Comparison of ENCODE assay signal across 28 mouse cellular contexts in the genomic region with DNA sequence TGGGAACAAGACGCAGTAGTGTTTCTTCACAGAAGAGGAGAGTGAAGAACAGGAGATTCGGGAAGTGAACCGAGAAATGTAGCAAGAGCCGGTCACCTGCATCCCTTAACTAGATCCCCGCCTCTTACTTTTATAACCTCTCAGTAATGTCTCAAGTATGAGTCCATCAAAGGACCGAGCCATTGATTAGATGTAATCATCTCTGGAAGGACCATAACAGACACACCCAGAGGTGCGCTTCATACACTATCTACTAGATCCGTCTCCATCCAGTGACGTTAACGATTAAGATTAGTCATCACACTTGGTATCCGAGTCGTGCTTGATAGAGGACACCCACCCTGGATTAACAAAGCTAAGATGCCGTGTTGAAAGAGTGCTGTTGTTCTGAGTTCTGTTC.
"Had no signal": no experiment of that assay in that cellular context is flagged by ENCODE, and none has a peak within 500 bp of the region (broad histone marks: within the 10 kb centered on the region; RNA-seq: fewer than 3 reads in every experiment).

No protein-coding gene starts in this region.

- H3K9ac ChIP-seq: embryonic facial prominence, embryonic 12.5 days; embryonic facial prominence, embryonic 13.5 days; embryonic facial prominence, embryonic 15.5 days; forebrain, embryonic 12.5 days; forebrain, embryonic 13.5 days; forebrain, embryonic 15.5 days; forebrain, postnatal 0 days had no signal

- DNase-seq: cerebellum, adult 2 months; cerebellum, adult 8-10 months; cerebellum, adult 9-10 months; cerebellum, adult 9-11 months; cerebellum, postnatal 10 days; cerebellum, postnatal 14 days; cerebellum, postnatal 25 days; cerebellum, postnatal 36 days; embryo, embryonic 11 days; forebrain, postnatal 0 days; gastrocnemius, adult 2 months; gastrocnemius, postnatal 10 days; gastrocnemius, postnatal 14 days; gastrocnemius, postnatal 25 days; gastrocnemius, postnatal 36 days; heart, adult 11 months; heart, adult 18-20 months had no signal

- ATAC-seq: forebrain, embryonic 13.5 days; forebrain, embryonic 14.5 days; forebrain, embryonic 15.5 days; forebrain, embryonic 16.5 days; forebrain, postnatal 0 days had no signal

- H3K4me2 ChIP-seq: embryonic facial prominence, embryonic 12.5 days; embryonic facial prominence, embryonic 13.5 days; embryonic facial prominence, embryonic 15.5 days; forebrain, embryonic 12.5 days; forebrain, embryonic 13.5 days; forebrain, embryonic 15.5 days had no signal

- H3K9me3 ChIP-seq: embryonic facial prominence, embryonic 10.5 days; embryonic facial prominence, embryonic 12.5 days; embryonic facial prominence, embryonic 13.5 days; embryonic facial prominence, embryonic 15.5 days; forebrain, embryonic 10.5 days; forebrain, embryonic 12.5 days; forebrain, embryonic 13.5 days; forebrain, embryonic 15.5 days had no signal

- H3K36me3 ChIP-seq: embryonic facial prominence, embryonic 10.5 days; embryonic facial prominence, embryonic 12.5 days; embryonic facial prominence, embryonic 13.5 days; embryonic facial prominence, embryonic 15.5 days; forebrain, embryonic 10.5 days; forebrain, embryonic 12.5 days; forebrain, embryonic 15.5 days had no signal

- H3K27me3 ChIP-seq: embryonic facial prominence, embryonic 12.5 days; embryonic facial prominence, embryonic 13.5 days; embryonic facial prominence, embryonic 15.5 days; forebrain, embryonic 12.5 days; forebrain, embryonic 13.5 days; forebrain, embryonic 15.5 days had no signal

- H3K4me1 ChIP-seq: embryonic facial prominence, embryonic 13.5 days; embryonic facial prominence, embryonic 15.5 days; forebrain, embryonic 13.5 days had no signal

- H3K4me3 ChIP-seq: embryonic facial prominence, embryonic 10.5 days; embryonic facial prominence, embryonic 12.5 days; embryonic facial prominence, embryonic 13.5 days; embryonic facial prominence, embryonic 15.5 days; erythroblast, embryonic 14.5 days; forebrain, embryonic 10.5 days; forebrain, embryonic 12.5 days; forebrain, embryonic 13.5 days; forebrain, embryonic 15.5 days; gastrocnemius, adult 2 months had no signal

- H3K27ac ChIP-seq: embryonic facial prominence, embryonic 10.5 days; embryonic facial prominence, embryonic 12.5 days; embryonic facial prominence, embryonic 13.5 days; embryonic facial prominence, embryonic 15.5 days; forebrain, embryonic 10.5 days; forebrain, embryonic 12.5 days; forebrain, embryonic 13.5 days; forebrain, embryonic 15.5 days; gastrocnemius, adult 2 months had no signal
